Mouse (Mus musculus) gonadal fat pad, adult 2 months (tissue): ENCODE data around the gene Vps50. TPM values are rescaled to one million over a fixed set of nuclear protein-coding genes. Genes with fewer than 3 reads are reported as not detected.

ENCODE experiments used
- polyA plus RNA-seq: library from polyadenylated mRNA; depleted of rRNA; stranded (reverse); fragments of >200 nt; gene quantifications from 2 replicates; pipeline ENCODE4 v1.2.3, GENCODE M21; 2012; rRNA removed

Vps50 gene
- polyA plus RNA-seq, 1 experiment, result 5.4 TPM

Other genes starting within 250 kb of the Vps50 start
- gene Samd9l, start 98.8 kb upstream of the Vps50 start, polyA plus RNA-seq, result 3.4 and 4.2 TPM in 2 replicates
- gene Hepacam2, start 84 bp upstream of the Vps50 start, polyA plus RNA-seq, result 5.3 and 7.4 TPM in 2 replicates